Mouse (Mus musculus) midbrain, embryonic 13.5 days (tissue): ENCODE data around the gene Npr1. TPM values are rescaled to one million over a fixed set of nuclear protein-coding genes. Genes with fewer than 3 reads are reported as not detected.

Experiments used
- polyA plus RNA-seq: library from polyadenylated mRNA; unstranded; fragments of >200 nt; fragmentation: Nextera tagmentation; extraction: Ambion mirVana; gene quantifications from 2 replicates; pipeline ENCODE4 v1.2.1, GENCODE M21; 2015

The Npr1 gene
- polyA plus RNA-seq, 1 experiment from 2014 or later: 2.4 TPM

Other genes with a start within 250 kb of the Npr1 start
- gene Jtb, start 234.3 kb downstream of the Npr1 start, polyA plus RNA-seq: 90.2 and 97.6 TPM in 2 replicates
- gene Creb3l4, start 222.4 kb downstream of the Npr1 start, polyA plus RNA-seq: 3.3 and 3.4 TPM in 2 replicates
- 57.0 and 60.9 TPM in 2 replicates for gene Slc39a1, start 217.7 kb downstream of the Npr1 start, polyA plus RNA-seq
- gene Crtc2, start 211.7 kb downstream of the Npr1 start, polyA plus RNA-seq: 16.9 and 21.4 TPM in 2 replicates
- 5.9 and 6.6 TPM in 2 replicates for gene Dennd4b, start 200.7 kb downstream of the Npr1 start, polyA plus RNA-seq
- gene Gatad2b, start 172.7 kb downstream of the Npr1 start, polyA plus RNA-seq: 15.1 and 16.0 TPM in 2 replicates
- 20.2 and 21.8 TPM in 2 replicates for gene Slc27a3, start 75.9 kb downstream of the Npr1 start, polyA plus RNA-seq
- gene Ints3, start 32.2 kb downstream of the Npr1 start, polyA plus RNA-seq: 29.1 and 32.6 TPM in 2 replicates
- 343 and 361 TPM in 2 replicates for gene Ilf2, start 10.3 kb upstream of the Npr1 start, polyA plus RNA-seq
- 87.9 and 89.1 TPM in 2 replicates for gene Snapin, start 25.2 kb upstream of the Npr1 start, polyA plus RNA-seq
- gene Chtop, start 43.6 kb upstream of the Npr1 start, polyA plus RNA-seq: 205 and 212 TPM in 2 replicates
- 4.7 and 6.9 TPM in 2 replicates for gene S100a1, start 48.5 kb upstream of the Npr1 start, polyA plus RNA-seq
- gene S100a13, start 48.6 kb upstream of the Npr1 start, polyA plus RNA-seq: 7.7 and 9.9 TPM in 2 replicates
- gene S100a14, start 61.0 kb upstream of the Npr1 start, polyA plus RNA-seq: not detected in 2 replicates
- 33.7 and 39.5 TPM in 2 replicates for gene S100a16, start 71.4 kb upstream of the Npr1 start, polyA plus RNA-seq
- not detected in 2 replicates for gene S100a3, start 94.7 kb upstream of the Npr1 start, polyA plus RNA-seq
- gene S100a2, start 124.4 kb upstream of the Npr1 start, polyA plus RNA-seq: not detected in 2 replicates
- not detected in 2 replicates for gene Gm42674, start 136.0 kb upstream of the Npr1 start, polyA plus RNA-seq
- gene S100a4, start 137.9 kb upstream of the Npr1 start, polyA plus RNA-seq: 0.83 and 1.1 TPM in 2 replicates
- not detected in 2 replicates for gene S100a5, start 142.7 kb upstream of the Npr1 start, polyA plus RNA-seq
- 19.7 and 25.0 TPM in 2 replicates for gene S100a6, start 147.0 kb upstream of the Npr1 start, polyA plus RNA-seq
- not detected in 2 replicates for gene S100a7a, start 188.2 kb upstream of the Npr1 start, polyA plus RNA-seq
- gene S100a8, start 203.1 kb upstream of the Npr1 start, polyA plus RNA-seq: 2.8 and 4.7 TPM in 2 replicates
- 2.4 and 2.7 TPM in 2 replicates for gene S100a9, start 229.9 kb upstream of the Npr1 start, polyA plus RNA-seq